Mouse (Mus musculus) ES-Bruce4 (cell line): ENCODE results near the gene Apba1.

Experiments
- CTCF ChIP-seq: IDR thresholded peaks from one replicate; pipeline ENCODE4 v1.8.1; 2011; ENCODE audit warnings: low read depth, low read length
- EP300 ChIP-seq: IDR thresholded peaks from 2 replicates; pipeline ENCODE4 v1.6.1; 2011; ENCODE audit warnings: low read depth, low read length; ENCODE audit not compliant: insufficient read depth
- POLR2A ChIP-seq: IDR thresholded peaks from one replicate; pipeline ENCODE4 v1.8.1; 2011; ENCODE audit warnings: low read length; ENCODE audit not compliant: insufficient read depth

DNA sequence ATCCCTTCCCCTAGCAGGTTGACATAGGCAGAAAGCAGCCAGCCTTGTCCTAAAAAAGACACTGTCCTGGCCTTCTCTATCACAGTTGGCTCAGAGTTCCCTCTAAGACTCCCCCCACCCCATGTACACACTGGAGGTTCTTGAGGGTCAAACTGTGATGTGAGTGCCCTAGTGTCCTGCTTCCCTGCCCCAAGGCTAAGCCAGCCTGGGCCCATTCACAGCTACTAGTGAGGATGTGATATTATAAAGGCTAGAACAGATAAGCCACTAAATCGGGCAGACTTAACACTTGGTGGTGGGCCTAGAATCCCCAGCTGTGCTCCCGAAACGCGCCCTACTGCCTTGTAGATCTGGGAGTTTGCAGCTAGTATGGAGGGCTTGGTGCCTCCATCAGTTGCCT lies 188.1 kb downstream of the Apba1 start:
- TF ChIP-seq CTCF, result no peak
- no peak for TF ChIP-seq EP300
- TF ChIP-seq POLR2A, result no peak
